Mouse (Mus musculus) myocyte (in vitro differentiated cells): ENCODE data around the gene Ep400. TPM values are rescaled to one million over a fixed set of nuclear protein-coding genes. Genes with fewer than 3 reads are reported as not detected.
A peak's percentile ranks its signal among the peaks of the same experiment; 100 is the strongest.

Source experiments
- H3K27me3 ChIP-seq: one replicate; pipeline ENCODE4 v1.6.1; 2011; ENCODE audit not compliant: control insufficient read depth, insufficient read depth, insufficient read length
- H3K36me3 ChIP-seq: one replicate; pipeline ENCODE4 v1.6.1; 2011; ENCODE audit not compliant: control insufficient read depth, insufficient read depth
- H3K4me2 ChIP-seq: one replicate; pipeline ENCODE4 v1.6.1; 2011; ENCODE audit warnings: low read depth, control low read depth
- H3K4me3 ChIP-seq: one replicate; pipeline ENCODE4 v1.5.1; 2011; ENCODE audit warnings: mild to moderate bottlenecking, control low read depth, moderate library complexity
- H3K79me2 ChIP-seq: one replicate; pipeline ENCODE4 v1.6.1; 2011; ENCODE audit not compliant: control insufficient read depth, insufficient read depth
- H3ac ChIP-seq: one replicate; pipeline ENCODE4 v1.6.1; 2011; ENCODE audit not compliant: control insufficient read depth, insufficient read length
- CEBPB ChIP-seq: IDR thresholded peaks from 2 replicates; pipeline ENCODE4 v1.6.1; 2011; ENCODE audit warnings: mild to moderate bottlenecking, moderate library complexity; ENCODE audit not compliant: poor library complexity, insufficient read depth, severe bottlenecking
- E2F4 ChIP-seq: IDR thresholded peaks from one replicate; pipeline ENCODE4 v1.6.1; 2011; ENCODE audit warnings: mild to moderate bottlenecking, control low read depth, moderate library complexity; ENCODE audit not compliant: insufficient read depth
- MAX ChIP-seq: IDR thresholded peaks from one replicate; pipeline ENCODE4 v1.6.1; 2011; ENCODE audit warnings: low read depth, mild to moderate bottlenecking, control low read depth
- MYOD1 ChIP-seq, 3 experiments: IDR thresholded peaks; one replicate each; pipeline ENCODE4 v1.6.1; 2011; ENCODE audit warnings: control low read depth in 2 of 3, low read depth in 2 of 3, mild to moderate bottlenecking in 2 of 3, moderate library complexity in 1 of 3; ENCODE audit not compliant: insufficient read length in 2 of 3, control insufficient read depth in 1 of 3
- MYOG ChIP-seq, 3 experiments: IDR thresholded peaks; one replicate each; pipeline ENCODE4 v1.6.1; 2011; ENCODE audit warnings: control low read depth in 2 of 3, low read depth in 2 of 3, mild to moderate bottlenecking in 2 of 3; ENCODE audit not compliant: insufficient read length in 2 of 3, control insufficient read depth in 1 of 3, insufficient read depth in 1 of 3
- POLR2A ChIP-seq: IDR thresholded peaks from one replicate; pipeline ENCODE4 v1.6.1; 2011; ENCODE audit warnings: low read depth, mild to moderate bottlenecking, control low read depth, moderate library complexity; ENCODE audit not compliant: insufficient read length
- POLR2AphosphoS2 ChIP-seq: IDR thresholded peaks from one replicate; pipeline ENCODE4 v1.6.1; 2011; ENCODE audit warnings: low read depth, control low read depth; ENCODE audit not compliant: insufficient read length
- REST ChIP-seq: IDR thresholded peaks from one replicate; pipeline ENCODE4 v1.6.1; 2011; ENCODE audit warnings: mild to moderate bottlenecking, control low read depth, moderate library complexity; ENCODE audit not compliant: insufficient read depth, insufficient read length
- SRF ChIP-seq: IDR thresholded peaks from one replicate; pipeline ENCODE4 v1.6.1; 2011; ENCODE audit warnings: low read depth; ENCODE audit not compliant: control insufficient read depth, insufficient read length
- TCF12 ChIP-seq: IDR thresholded peaks from one replicate; pipeline ENCODE4 v1.6.1; 2011; ENCODE audit warnings: mild to moderate bottlenecking, control low read depth; ENCODE audit not compliant: poor library complexity, insufficient read depth, severe bottlenecking
- TCF3 ChIP-seq: IDR thresholded peaks from one replicate; pipeline ENCODE4 v1.6.1; 2011; ENCODE audit warnings: low read depth, control low read depth; ENCODE audit not compliant: insufficient read length
- USF1 ChIP-seq: IDR thresholded peaks from one replicate; pipeline ENCODE4 v1.6.1; 2011; ENCODE audit warnings: low read depth, mild to moderate bottlenecking, control low read depth, moderate library complexity
- polyA plus RNA-seq: library from polyadenylated mRNA; unstranded; fragments of >200 nt; fragmentation: generic; extraction: Trizol; gene quantifications from one replicate; pipeline ENCODE4 v1.2.1, GENCODE M21; 2012; ENCODE audit warnings: missing spikeins

The Ep400 gene
- polyA plus RNA-seq, 1 experiment: 22.0 TPM

GRCm38 (mm10) chr5:110802809-110803208, 32.3 kb upstream of the Ep400 start:
- Histone ChIP-seq H3K4me3 (no peak overlapping the region), H3K36me3 (no peaks in the 10 kb centered on the region), H3ac (no peak overlapping the region), H3K79me2 (peaks cover 22% of the 10 kb centered on the region), H3K4me2 (no peak overlapping the region), H3K27me3 (no peaks in the 10 kb centered on the region)
- no peak for TF ChIP-seq SRF
- no peak for TF ChIP-seq POLR2A
- TF ChIP-seq USF1: no peak
- TF ChIP-seq E2F4: no peak
- TF ChIP-seq MYOG (IDR thresholded peaks at IDR 0.05; ENCODE audit: control insufficient read depth in 1 of 3, insufficient read depth in 1 of 3, insufficient read length in 2 of 3, low read depth in 2 of 3): no peak
- no peak for TF ChIP-seq POLR2AphosphoS2

DNA sequence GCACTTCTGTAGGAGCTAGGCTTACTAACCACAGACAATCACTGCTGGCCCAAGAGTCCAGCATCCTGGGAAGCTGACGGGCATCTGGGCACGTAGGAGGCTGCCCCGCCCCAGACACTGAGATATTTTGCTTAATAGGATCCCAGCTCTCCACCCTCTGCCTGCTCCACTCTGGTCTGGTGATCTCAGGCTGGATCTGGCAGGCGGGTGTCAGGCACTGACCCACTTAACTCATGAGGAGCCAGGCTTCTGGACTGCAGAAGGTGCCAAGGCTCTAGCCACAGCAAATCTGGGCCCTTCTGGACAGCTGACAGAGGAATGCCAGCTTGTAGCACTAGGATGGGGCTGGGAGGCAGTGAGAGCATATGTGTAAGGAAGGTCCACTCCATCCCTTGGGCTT, 31.7 kb upstream of the Ep400 start:
- H3K4me3 ChIP-seq: no peak overlapping the region

DNA sequence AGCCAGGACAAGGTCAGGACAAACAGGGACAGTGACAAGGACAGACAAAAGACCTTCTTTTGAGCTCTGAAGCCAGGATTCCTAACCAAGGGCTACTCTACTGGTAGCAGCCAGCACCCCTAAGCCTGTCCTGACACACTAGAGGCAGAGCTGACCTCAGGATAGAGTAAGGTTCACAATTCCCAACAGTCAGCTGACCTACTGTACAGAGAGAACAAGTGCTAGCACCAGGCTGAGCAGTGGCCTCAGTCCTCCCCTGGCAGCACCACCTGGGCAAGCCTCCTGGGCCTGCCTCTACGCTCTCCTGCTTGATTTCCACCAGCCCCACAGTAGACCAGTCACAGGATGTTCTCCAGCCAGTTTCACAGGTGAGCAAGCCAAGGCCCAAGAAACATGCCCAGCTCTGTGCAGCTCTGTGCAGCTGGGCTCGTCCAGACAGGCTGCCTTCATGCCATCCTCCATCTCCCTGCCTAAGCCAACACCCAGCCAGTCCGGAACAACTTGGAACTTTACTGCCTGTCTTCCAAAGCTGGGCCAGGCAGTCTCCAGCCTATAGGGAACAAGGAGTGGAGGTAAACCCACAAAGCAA, 30.6 kb upstream of the Ep400 start:
- Histone ChIP-seq H3K4me2 (peak overlapping the region; percentile 44), H3K4me3 (no peak overlapping the region), H3K27me3 (no peaks in the 10 kb centered on the region), H3ac (no peak overlapping the region), H3K79me2 (peaks cover 10% of the 10 kb centered on the region), H3K36me3 (peaks cover 10% of the 10 kb centered on the region)
- TF ChIP-seq CEBPB (no peak), SRF (no peak), MAX (no peak), REST (no peak), MYOD1 (IDR thresholded peaks at IDR 0.05; ENCODE audit: control insufficient read depth in 1 of 3, insufficient read length in 2 of 3, low read depth in 2 of 3) (no peak), POLR2AphosphoS2 (no peak), MYOG (IDR thresholded peaks at IDR 0.05; ENCODE audit: control insufficient read depth in 1 of 3, insufficient read depth in 1 of 3, insufficient read length in 2 of 3, low read depth in 2 of 3) (no peak), E2F4 (no peak), POLR2A (no peak), TCF12 (no peak), TCF3 (no peak), USF1 (no peak)

More for the DNA sequence above, 31.7 kb upstream of the Ep400 start:
- Histone ChIP-seq H3K36me3 (no peaks in the 10 kb centered on the region), H3K4me2 (peak overlapping the region; percentile 44), H3K27me3 (no peaks in the 10 kb centered on the region), H3ac (no peak overlapping the region), H3K79me2 (peaks cover 16% of the 10 kb centered on the region)
- no peak for TF ChIP-seq REST
- TF ChIP-seq MYOD1 (IDR thresholded peaks at IDR 0.05; ENCODE audit: control insufficient read depth in 1 of 3, insufficient read length in 2 of 3, low read depth in 2 of 3): peak in 2 of 3 experiments; percentile 7 to 40
- no peak for TF ChIP-seq CEBPB
- TF ChIP-seq MYOG (IDR thresholded peaks at IDR 0.05; ENCODE audit: control insufficient read depth in 1 of 3, insufficient read depth in 1 of 3, insufficient read length in 2 of 3, low read depth in 2 of 3): peak in 1 of 3 experiments; percentile 46

DNA sequence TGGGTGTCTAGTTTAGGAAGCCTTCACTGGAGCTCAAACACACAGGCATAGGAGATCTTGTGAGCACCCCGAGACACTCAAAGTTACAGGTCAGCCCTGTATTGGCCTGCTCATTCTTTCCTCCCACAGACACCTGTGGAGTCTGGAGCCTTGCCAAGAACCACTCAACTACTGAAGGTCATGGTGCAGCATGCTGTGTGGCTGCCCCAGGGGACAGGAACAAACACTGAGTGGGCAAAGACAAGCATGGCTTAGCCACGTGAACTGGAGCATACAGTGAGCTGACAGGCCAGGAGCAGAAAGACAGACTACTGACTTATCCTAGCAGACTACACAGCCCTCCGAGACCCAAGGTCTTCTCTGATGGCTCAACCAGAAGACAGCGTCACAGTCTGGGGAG, 27.2 kb upstream of the Ep400 start:
- Histone ChIP-seq H3ac (no peak overlapping the region), H3K4me3 (no peak overlapping the region), H3K36me3 (peaks cover 19% of the 10 kb centered on the region), H3K4me2 (no peak overlapping the region), H3K79me2 (no peaks in the 10 kb centered on the region), H3K27me3 (no peaks in the 10 kb centered on the region)
- TF ChIP-seq MAX (no peak), MYOD1 (IDR thresholded peaks at IDR 0.05; ENCODE audit: control insufficient read depth in 1 of 3, insufficient read length in 2 of 3, low read depth in 2 of 3) (peak in 1 of 3 experiments; percentile 45), POLR2A (no peak), MYOG (IDR thresholded peaks at IDR 0.05; ENCODE audit: control insufficient read depth in 1 of 3, insufficient read depth in 1 of 3, insufficient read length in 2 of 3, low read depth in 2 of 3) (no peak), USF1 (no peak), REST (no peak)

DNA sequence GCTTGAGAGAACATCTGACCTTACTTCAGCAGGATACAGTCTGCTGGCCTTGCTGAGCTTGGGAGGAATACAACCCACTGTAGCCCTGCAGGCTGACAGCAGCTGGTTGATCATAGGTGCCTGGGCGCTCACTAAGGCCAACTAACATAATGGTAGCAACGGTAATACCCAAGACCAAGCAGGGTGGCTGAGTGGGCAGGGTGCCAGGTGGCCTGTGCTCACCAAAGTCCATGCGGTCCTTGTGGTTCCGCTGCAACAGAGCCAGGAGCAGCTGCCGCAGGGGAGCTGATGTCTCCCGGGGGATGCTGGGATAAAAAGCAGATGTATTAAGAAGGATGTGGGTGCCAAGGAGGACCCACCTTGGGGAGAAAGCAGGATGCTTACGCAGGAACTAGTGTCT, 23.8 kb upstream of the Ep400 start:
- TF ChIP-seq MAX: no peak
- no peak for TF ChIP-seq POLR2AphosphoS2
- no peak for TF ChIP-seq POLR2A
- TF ChIP-seq REST: no peak
- no peak for TF ChIP-seq TCF12
- Histone ChIP-seq H3K27me3 (no peaks in the 10 kb centered on the region), H3K4me3 (no peak overlapping the region), H3K4me2 (no peak overlapping the region), H3ac (no peak overlapping the region), H3K79me2 (no peaks in the 10 kb centered on the region), H3K36me3 (peaks cover 25% of the 10 kb centered on the region)

GRCm38 (mm10) chr5:110788684-110789083, 18.2 kb upstream of the Ep400 start:
- Histone ChIP-seq H3K27me3 (no peaks in the 10 kb centered on the region), H3K36me3 (peaks cover 10% of the 10 kb centered on the region), H3K79me2 (no peaks in the 10 kb centered on the region), H3K4me3 (no peak overlapping the region), H3ac (no peak overlapping the region), H3K4me2 (no peak overlapping the region)
- TF ChIP-seq TCF3 (no peak), REST (no peak), USF1 (no peak), CEBPB (no peak), MYOG (IDR thresholded peaks at IDR 0.05; ENCODE audit: control insufficient read depth in 1 of 3, insufficient read depth in 1 of 3, insufficient read length in 2 of 3, low read depth in 2 of 3) (no peak), POLR2A (no peak), MAX (no peak), MYOD1 (IDR thresholded peaks at IDR 0.05; ENCODE audit: control insufficient read depth in 1 of 3, insufficient read length in 2 of 3, low read depth in 2 of 3) (no peak), E2F4 (no peak), SRF (no peak), TCF12 (no peak), POLR2AphosphoS2 (no peak)
